Comparison of ENCODE assay signal across 10 mouse cellular contexts in the genomic region with DNA sequence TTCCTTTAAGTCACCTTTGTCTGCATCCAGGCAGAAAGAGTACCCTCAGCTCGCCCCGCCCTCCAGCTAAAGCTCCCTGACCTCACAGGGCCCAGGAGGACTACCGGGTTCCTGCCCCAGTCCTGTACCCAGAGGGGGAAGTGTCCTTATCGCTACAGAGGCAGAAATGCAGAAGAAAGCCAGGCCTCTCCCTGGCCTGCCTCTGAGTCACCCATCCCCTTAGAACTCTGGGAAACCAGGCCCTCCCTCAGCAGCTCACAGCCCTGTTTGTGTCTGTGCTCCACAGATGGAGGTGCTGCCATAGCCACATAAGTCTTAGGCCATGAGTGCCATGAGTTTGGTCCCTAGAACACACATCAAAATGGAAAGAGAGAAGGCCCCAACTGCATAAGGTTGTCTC. TPM values are rescaled to one million over a fixed set of nuclear protein-coding genes. Genes with fewer than 3 reads are reported as not detected.
DNase-seq lines count a peak whose midpoint lies in the region; ATAC-seq and TF ChIP-seq lines count a peak whose summit lies in the region.
"Had no signal": no experiment of that assay in that cellular context is flagged by ENCODE, and none has a peak within 500 bp of the region (broad histone marks: within the 10 kb centered on the region; RNA-seq: fewer than 3 reads in every experiment).

No protein-coding gene starts in this region.

- no peak overlapping the region for H3K4me2 ChIP-seq in midbrain, embryonic 11.5 days
- no peak overlapping the region for H3K4me2 ChIP-seq in midbrain, postnatal 0 days (ENCODE audit: low read depth, low read length, poor library complexity, severe bottlenecking)
- peak overlapping the region; percentile 27; the same call in 1 of the 2 replicates for H3K4me2 ChIP-seq in liver, embryonic 12.5 days
- H3K4me2 ChIP-seq: forebrain, embryonic 13.5 days; limb, embryonic 15.5 days had no signal

- H3K9me3 ChIP-seq in midbrain, embryonic 11.5 days (ENCODE audit: control insufficient read depth, low read length), result no peaks in the 10 kb centered on the region
- H3K9me3 ChIP-seq in midbrain, postnatal 0 days (ENCODE audit: low read length), result no peaks in the 10 kb centered on the region
- H3K9me3 ChIP-seq in liver, embryonic 12.5 days (replicated peaks), result no peaks in the 10 kb centered on the region
- H3K9me3 ChIP-seq: forebrain, embryonic 13.5 days; limb, embryonic 15.5 days had no signal

- H3K4me1 ChIP-seq in midbrain, embryonic 11.5 days (ENCODE audit: control insufficient read depth, insufficient read depth, low read length), result no peaks in the 10 kb centered on the region
- no peaks in the 10 kb centered on the region for H3K4me1 ChIP-seq in midbrain, postnatal 0 days (ENCODE audit: insufficient read depth, low read length)
- peaks cover 33% of the 10 kb centered on the region for H3K4me1 ChIP-seq in liver, embryonic 12.5 days
- H3K4me1 ChIP-seq: forebrain, embryonic 13.5 days; limb, embryonic 15.5 days had no signal

- no peak overlapping the region for H3K4me3 ChIP-seq in midbrain, embryonic 11.5 days (ENCODE audit: low read depth, low read length)
- no peak overlapping the region for H3K4me3 ChIP-seq in midbrain, postnatal 0 days (ENCODE audit: low read depth, low read length)
- H3K4me3 ChIP-seq in liver, embryonic 12.5 days, result no peak overlapping the region
- H3K4me3 ChIP-seq: forebrain, embryonic 13.5 days; limb, embryonic 15.5 days had no signal

- H3K27me3 ChIP-seq in midbrain, embryonic 11.5 days (ENCODE audit: control insufficient read depth, insufficient read depth, low read length), result no peaks in the 10 kb centered on the region
- no peaks in the 10 kb centered on the region for H3K27me3 ChIP-seq in midbrain, postnatal 0 days (ENCODE audit: insufficient read depth, low read length)
- H3K27me3 ChIP-seq in liver, embryonic 12.5 days (replicated peaks), result no peaks in the 10 kb centered on the region
- H3K27me3 ChIP-seq in splenic B cell, adult 2 months (ENCODE audit: control insufficient read depth, insufficient read depth, low read length, poor library complexity, severe bottlenecking), result no peaks in the 10 kb centered on the region
- H3K27me3 ChIP-seq: forebrain, embryonic 13.5 days; limb, embryonic 15.5 days had no signal

- 73% methylated on average over 4 of the region's 4 CpGs for WGBS in midbrain, embryonic 11.5 days
- 80% methylated on average over 4 of the region's 4 CpGs for WGBS in midbrain, postnatal 0 days
- 5% methylated on average over 4 of the region's 4 CpGs for WGBS in liver, embryonic 12.5 days (ENCODE audit: insufficient replicate concordance)

- no peak for DNase-seq in midbrain, embryonic 11.5 days (ENCODE audit: low spot score, missing footprints)
- no peak for DNase-seq in midbrain, postnatal 0 days (ENCODE audit: low spot score)
- DNase-seq in splenic B cell, adult 2 months (ENCODE audit: low read depth, low spot score), result peak; percentile 10
- DNase-seq in right cerebral cortex, adult 2 months (ENCODE audit: low spot score in 2 of 2), result no peak
- no peak for DNase-seq in right cerebral cortex, postnatal 25 days
- no peak for DNase-seq in right cerebral cortex, postnatal 36 days (ENCODE audit: low spot score in 2 of 2)

- H3K27ac ChIP-seq in midbrain, embryonic 11.5 days (ENCODE audit: low read depth, low read length), result no peak overlapping the region
- no peak overlapping the region for H3K27ac ChIP-seq in midbrain, postnatal 0 days (ENCODE audit: low read depth, low read length)
- peak overlapping the region; percentile 70 for H3K27ac ChIP-seq in liver, embryonic 12.5 days
- H3K27ac ChIP-seq: forebrain, embryonic 13.5 days; limb, embryonic 15.5 days had no signal

- no peak overlapping the region for H3K9ac ChIP-seq in midbrain, embryonic 11.5 days (ENCODE audit: low read length)
- H3K9ac ChIP-seq in midbrain, postnatal 0 days (replicated peaks; ENCODE audit: low read length, poor library complexity, severe bottlenecking), result no peak overlapping the region
- peak overlapping the region; percentile 6; the same call in 1 of the 2 replicates for H3K9ac ChIP-seq in liver, embryonic 12.5 days
- H3K9ac ChIP-seq: forebrain, embryonic 13.5 days; limb, embryonic 15.5 days had no signal

- 0 out of 2 replicates have a peak, but pooled peaks have one; percentile 22 for ATAC-seq in midbrain, embryonic 11.5 days (ENCODE audit: low FRiP score)
- no peak for ATAC-seq in midbrain, postnatal 0 days (ENCODE audit: low FRiP score)
- peak; percentile 64; the same call in 1 of the 2 replicates for ATAC-seq in erythroblast, adult 5-6 weeks (replicated peaks; ENCODE audit: low FRiP score, poor library complexity, severe bottlenecking)
- peak; percentile 98 for ATAC-seq in liver, embryonic 12.5 days
- ATAC-seq: forebrain, embryonic 13.5 days had no signal

- no peak for TF ChIP-seq CTCF in midbrain, postnatal 0 days (IDR thresholded peaks at IDR 0.05)

- no peaks in the 10 kb centered on the region for H3K36me3 ChIP-seq in midbrain, embryonic 11.5 days (ENCODE audit: control insufficient read depth, insufficient read depth, low read length)
- H3K36me3 ChIP-seq in midbrain, postnatal 0 days (ENCODE audit: insufficient read depth, low read length), result no peaks in the 10 kb centered on the region
- H3K36me3 ChIP-seq in liver, embryonic 12.5 days, result no peaks in the 10 kb centered on the region
- H3K36me3 ChIP-seq in splenic B cell, adult 2 months (ENCODE audit: control insufficient read depth, insufficient read depth, low read length, poor library complexity, severe bottlenecking), result no peaks in the 10 kb centered on the region
- H3K36me3 ChIP-seq: limb, embryonic 15.5 days had no signal

RNA-seq across cellular contexts. Expression of gene Ldlr, which starts 8.0 kb away (rescaled TPM):
- 18.9 and 22.1 TPM in 2 replicates for polyA plus RNA-seq in midbrain, embryonic 11.5 days (2014; fragmentation: Nextera tagmentation; extraction: Ambion mirVana)
- 16.7 and 27.7 TPM in 2 replicates for total RNA-seq in midbrain, postnatal 0 days (2014; rRNA removed)
- polyA plus RNA-seq in midbrain, postnatal 0 days (2015; fragmentation: Nextera tagmentation; extraction: Ambion mirVana), result 9.6 and 10.3 TPM in 2 replicates
- total RNA-seq in erythroblast, adult 5-6 weeks (2015; ENCODE audit: low replicate concordance), result 2.5 and 6.9 TPM in 2 replicates
- 3.7 and 5.4 TPM in 2 replicates for total RNA-seq in erythroblast, adult 5-6 weeks (2017; ENCODE audit: low replicate concordance)
- polyA plus RNA-seq in liver, embryonic 12.5 days (2016; fragmentation: Nextera tagmentation; extraction: Ambion mirVana), result 31.1 and 32.9 TPM in 2 replicates

RNA-seq across cellular contexts. Expression of gene Spc24, which starts 44.8 kb away (rescaled TPM):
- polyA plus RNA-seq in midbrain, embryonic 11.5 days (2014; fragmentation: Nextera tagmentation; extraction: Ambion mirVana), result 91.3 and 115 TPM in 2 replicates
- 5.5 and 6.6 TPM in 2 replicates for total RNA-seq in midbrain, postnatal 0 days (2014; rRNA removed)
- 6.3 and 8.2 TPM in 2 replicates for polyA plus RNA-seq in midbrain, postnatal 0 days (2015; fragmentation: Nextera tagmentation; extraction: Ambion mirVana)
- 28.0 and 63.8 TPM in 2 replicates for total RNA-seq in erythroblast, adult 5-6 weeks (2015; ENCODE audit: low replicate concordance)
- 23.6 and 31.9 TPM in 2 replicates for total RNA-seq in erythroblast, adult 5-6 weeks (2017; ENCODE audit: low replicate concordance)
- polyA plus RNA-seq in liver, embryonic 12.5 days (2016; fragmentation: Nextera tagmentation; extraction: Ambion mirVana), result 112 and 114 TPM in 2 replicates

Comparison
In these comparisons a context has a peak if more than half of its experiments do, and no peak if none do; other contexts are left out.
1. RNA of gene Spc24, which starts 44.8 kb away (polyA plus RNA-seq): 91.3 to 115 TPM in midbrain, embryonic 11.5 days and 112 to 114 TPM in liver, embryonic 12.5 days; 6.3 to 8.2 TPM in midbrain, postnatal 0 days; every median in the first group is over 10 times any median in the second.